Comparison of ENCODE assay signal across 9 mouse cellular contexts in the genomic region with DNA sequence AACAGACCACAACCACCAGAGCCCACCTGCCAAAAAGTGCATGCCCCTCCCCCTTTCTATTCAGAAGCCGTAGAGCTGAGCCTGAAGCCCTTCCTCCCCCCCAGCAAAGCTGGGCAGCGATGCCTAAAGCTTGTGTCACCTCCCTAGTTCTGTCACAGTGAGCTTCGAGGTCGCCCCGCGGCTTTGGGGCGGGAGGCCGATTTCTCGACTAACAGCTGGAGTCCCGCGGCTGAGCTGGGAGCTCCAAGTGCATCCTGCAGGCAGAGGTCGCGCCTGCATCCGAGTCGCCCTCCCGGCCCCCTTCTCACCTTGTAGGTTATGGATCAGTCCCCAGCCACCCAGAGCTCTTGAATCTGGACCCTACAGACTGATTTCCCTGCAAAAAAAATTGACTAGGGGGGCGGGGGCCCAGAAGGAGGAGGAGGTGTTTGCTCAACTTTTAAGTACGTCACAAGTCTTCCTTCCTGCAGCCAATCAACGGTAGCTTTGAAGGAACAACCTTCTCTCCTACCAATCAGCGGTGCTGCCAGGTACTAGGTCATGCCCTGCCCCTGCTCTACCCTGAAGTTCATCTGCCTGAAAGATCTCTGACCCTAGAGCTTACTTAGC. TPM values are rescaled to one million over a fixed set of nuclear protein-coding genes. Genes with fewer than 3 reads are reported as not detected.
DNase-seq lines count a peak whose midpoint lies in the region; ATAC-seq lines count a peak whose summit lies in the region.
"Had no signal": no experiment of that assay in that cellular context is flagged by ENCODE, and none has a peak within 500 bp of the region (broad histone marks: within the 10 kb centered on the region; RNA-seq: fewer than 3 reads in every experiment).

A gene (minus strand): TSS at position 414 of the 609 bp plus-strand sequence.

- WGBS in forebrain, embryonic 14.5 days: under 1% methylated on average over 20 of the region's 20 CpGs
- under 1% methylated on average over 20 of the region's 20 CpGs for WGBS in hindbrain, embryonic 10.5 days

- H3K4me2 ChIP-seq in forebrain, embryonic 14.5 days (ENCODE audit: low read length): peak within 1 kb of the TSS; percentile 77

- peak; percentile 85 for ATAC-seq in forebrain, embryonic 14.5 days
- ATAC-seq in monocyte, adult 5-6 weeks (replicated peaks; ENCODE audit: insufficient number of reproducible peaks, low FRiP score, low TSS enrichment, poor library complexity, severe bottlenecking): no peak

- peak within 1 kb of the TSS; percentile 56 for H3K9ac ChIP-seq in forebrain, embryonic 14.5 days (ENCODE audit: low read length)

- H3K4me3 ChIP-seq in forebrain, embryonic 14.5 days (ENCODE audit: low read depth, low read length): peak within 1 kb of the TSS; percentile 36
- peak within 1 kb of the TSS; percentile 61 for H3K4me3 ChIP-seq in hindbrain, embryonic 10.5 days

- DNase-seq in left cerebral cortex, adult 11 months (ENCODE audit: low spot score): peak; percentile 2
- no peak for DNase-seq in left cerebral cortex, adult 18-20 months (ENCODE audit: low spot score in 2 of 2)
- DNase-seq in forebrain, embryonic 14.5 days (ENCODE audit: low spot score): peak; percentile 31
- peak; percentile 57 for DNase-seq in hindbrain, embryonic 10.5 days (ENCODE audit: low spot score)
- DNase-seq in layer of hippocampus, adult 8-10 months (ENCODE audit: low spot score in 2 of 2): peak; percentile 3 to 9
- peak; percentile 36 for DNase-seq in lung, postnatal 10 days
- DNase-seq in skeletal muscle tissue, adult 2 months (ENCODE audit: low read depth, low spot score): peak; percentile 3

- H3K27me3 ChIP-seq in forebrain, embryonic 14.5 days (replicated peaks; ENCODE audit: control insufficient read depth, insufficient read depth, low read length): no peaks in the 10 kb centered on the region
- H3K27me3 ChIP-seq in hindbrain, embryonic 10.5 days (ENCODE audit: insufficient read depth, poor library complexity, severe bottlenecking): peaks cover 11% of the 10 kb centered on the region
- H3K27me3 ChIP-seq: CH12.LX had no signal

- H3K4me1 ChIP-seq in forebrain, embryonic 14.5 days (ENCODE audit: control insufficient read depth, insufficient read depth, low read length): peaks cover 5% of the 10 kb centered on the region; the same call in 1 of the 2 replicates
- peaks cover 13% of the 10 kb centered on the region for H3K4me1 ChIP-seq in hindbrain, embryonic 10.5 days (replicated peaks)

- H3K36me3 ChIP-seq in forebrain, embryonic 14.5 days (ENCODE audit: control insufficient read depth, insufficient read depth, low read length): no peaks in the 10 kb centered on the region
- no peaks in the 10 kb centered on the region for H3K36me3 ChIP-seq in hindbrain, embryonic 10.5 days

- no peak within 1 kb of the TSS for H3K27ac ChIP-seq in forebrain, embryonic 14.5 days (ENCODE audit: low read depth, low read length)
- H3K27ac ChIP-seq in hindbrain, embryonic 10.5 days: peak within 1 kb of the TSS; percentile 66

- H3K9me3 ChIP-seq in forebrain, embryonic 14.5 days (replicated peaks; ENCODE audit: control insufficient read depth, low read length): no peaks in the 10 kb centered on the region
- H3K9me3 ChIP-seq in hindbrain, embryonic 10.5 days: no peaks in the 10 kb centered on the region

RNA-seq across cellular contexts. Expression of the gene that starts here (rescaled TPM):
- total RNA-seq in left cerebral cortex, adult 18-20 months (2021): 1 to 10 TPM; 4.8 to 5.2 TPM
- 0.74 and 0.94 TPM in 2 replicates for polyA plus RNA-seq in forebrain, embryonic 14.5 days (2014; fragmentation: Nextera tagmentation; extraction: Ambion mirVana)
- 1.6 and 1.7 TPM in 2 replicates for polyA plus RNA-seq in hindbrain, embryonic 10.5 days (2016; fragmentation: Nextera tagmentation; extraction: Ambion mirVana)
- total RNA-seq in layer of hippocampus, adult 8-10 months (2022): 1 to 10 TPM; 3.6 to 5.5 (median 5.0) TPM
- total RNA-seq in monocyte, adult 5-6 weeks (2017): not detected in 3 replicates
- total RNA-seq: CH12.LX had no signal

Comparison
In these comparisons a context has a peak if more than half of its experiments do, and no peak if none do; other contexts are left out.
1. DNase-seq: peak in left cerebral cortex, adult 11 months (single experiment), hindbrain, embryonic 10.5 days (single experiment), layer of hippocampus, adult 8-10 months (2 of 2), lung, postnatal 10 days (single experiment) and skeletal muscle tissue, adult 2 months (single experiment); none in left cerebral cortex, adult 18-20 months (0 of 2).
2. Peak in DNase-seq, ATAC-seq, H3K4me3 ChIP-seq, H3K9ac ChIP-seq and H3K4me2 ChIP-seq in forebrain, embryonic 14.5 days; RNA of the gene not detected or under 1 TPM.